Mouse (Mus musculus) MEL (cell line): ENCODE measurements at regions not wholly inside any gene's neighbourhood (a gene's known extent, or its start where the extent isn't known, plus 50 kb on each side); places are given as distances from the start of the nearest gene placed in this dataset.

ENCODE experiments used
- DNase-seq: peaks from one replicate; pipeline ENCODE4 v3.0.0; 2011; ENCODE audit warnings: low read depth, low spot score
- H3K27ac ChIP-seq: 2 replicates; pipeline ENCODE4 v1.5.1; 2012; ENCODE audit warnings: low read depth, mild to moderate bottlenecking, control low read depth, low read length, moderate library complexity; ENCODE audit not compliant: control insufficient read depth
- H3K27me3 ChIP-seq, 2 experiments: fragments of 150-350 bp in 1 of 2; sonication (generic) in 1 of 2; 2 replicates each; pipeline ENCODE4 v1.6.1; 2012; ENCODE audit warnings: low read length in 2 of 2, mild to moderate bottlenecking in 2 of 2, improper control_type of control experiment in 1 of 2, moderate library complexity in 1 of 2; ENCODE audit not compliant: insufficient read depth in 2 of 2, control insufficient read depth in 1 of 2
- H3K36me3 ChIP-seq, 2 experiments: 2 replicates each; pipeline ENCODE4 v1.6.1; 2012 to 2014; ENCODE audit warnings: low read length in 2 of 2, improper control_type of control experiment in 1 of 2, inconsistent platforms in 1 of 2, mild to moderate bottlenecking in 1 of 2; ENCODE audit not compliant: insufficient read depth in 2 of 2, control insufficient read depth in 1 of 2
- H3K4me1 ChIP-seq, 2 experiments: fragments of 150-350 bp in 1 of 2; sonication (generic) in 1 of 2; 2 replicates each; pipeline ENCODE4 v1.6.1; 2012; ENCODE audit warnings: low read length in 2 of 2, improper control_type of control experiment in 1 of 2, mild to moderate bottlenecking in 1 of 2; ENCODE audit not compliant: insufficient read depth in 2 of 2, control insufficient read depth in 1 of 2
- H3K4me3 ChIP-seq, 2 experiments: fragments of 150-350 bp in 1 of 2; sonication (generic) in 1 of 2; 2 replicates each; pipeline ENCODE4 v1.5.1; 2012; ENCODE audit warnings: low read depth in 2 of 2, low read length in 2 of 2, mild to moderate bottlenecking in 2 of 2, moderate library complexity in 2 of 2, control low read depth in 1 of 2, improper control_type of control experiment in 1 of 2; ENCODE audit not compliant: control insufficient read depth in 1 of 2, insufficient read depth in 1 of 2
- H3K79me2 ChIP-seq: 2 replicates; pipeline ENCODE4 v1.6.1; 2012; ENCODE audit warnings: mild to moderate bottlenecking, low read length, moderate library complexity; ENCODE audit not compliant: control insufficient read depth, poor library complexity, insufficient read depth
- H3K9ac ChIP-seq: 2 replicates; pipeline ENCODE4 v1.6.1; 2012; ENCODE audit warnings: low read depth, mild to moderate bottlenecking, control low read depth, low read length, moderate library complexity; ENCODE audit not compliant: control insufficient read depth, poor library complexity, severe bottlenecking
- H3K9me3 ChIP-seq: fragments of 150-350 bp; sonication (generic); replicated peaks from 2 replicates; pipeline ENCODE4 v1.6.1; 2012; ENCODE audit warnings: mild to moderate bottlenecking, low read length, improper control_type of control experiment, moderate library complexity; ENCODE audit not compliant: insufficient read depth
- CHD1 ChIP-seq: IDR thresholded peaks from 2 replicates; pipeline ENCODE4 v1.6.1; 2012; ENCODE audit warnings: low read depth, mild to moderate bottlenecking, inconsistent platforms, low read length, improper control_type of control experiment
- CHD2 ChIP-seq: IDR thresholded peaks from 2 replicates; pipeline ENCODE4 v1.6.1; 2011; ENCODE audit warnings: low read length, improper control_type of control experiment
- CTCF ChIP-seq, 3 experiments: IDR thresholded peaks in 2 of 3; conservative IDR thresholded peaks in 1 of 3; 2 replicates each; pipeline ENCODE4 v1.5.1; 2011 to 2012; ENCODE audit warnings: low read length in 3 of 3, low read depth in 2 of 3, mild to moderate bottlenecking in 2 of 3, improper control_type of control experiment in 1 of 3, inconsistent platforms in 1 of 3, mixed read lengths in 1 of 3, moderate library complexity in 1 of 3; ENCODE audit not compliant: control insufficient read depth in 1 of 3, insufficient read depth in 1 of 3, poor library complexity in 1 of 3, severe bottlenecking in 1 of 3
- ELF1 ChIP-seq: IDR thresholded peaks from 2 replicates; pipeline ENCODE4 v1.6.1; 2014; ENCODE audit warnings: low read depth, mild to moderate bottlenecking, inconsistent platforms, low read length, improper control_type of control experiment, moderate library complexity
- GABPA ChIP-seq: IDR thresholded peaks from 2 replicates; pipeline ENCODE4 v1.6.1; 2012; ENCODE audit warnings: low read depth, mild to moderate bottlenecking, inconsistent platforms, low read length, improper control_type of control experiment, moderate library complexity
- GATA1 ChIP-seq: IDR thresholded peaks from 2 replicates; pipeline ENCODE4 v1.6.1; 2011; ENCODE audit warnings: low read depth, low read length, improper control_type of control experiment
- HCFC1 ChIP-seq: IDR thresholded peaks from 2 replicates; pipeline ENCODE4 v1.6.1; 2012; ENCODE audit warnings: low read depth, mild to moderate bottlenecking, inconsistent platforms, low read length, improper control_type of control experiment, moderate library complexity
- JUND ChIP-seq: IDR thresholded peaks from 2 replicates; pipeline ENCODE4 v1.6.1; 2011; ENCODE audit warnings: low read depth, mild to moderate bottlenecking, improper control_type of control experiment, low read length
- KAT2A ChIP-seq: conservative IDR thresholded peaks from 2 replicates; pipeline ENCODE4 v1.6.1; 2012; ENCODE audit warnings: low read depth, low read length, improper control_type of control experiment, inconsistent platforms
- MXI1 ChIP-seq: IDR thresholded peaks from 2 replicates; pipeline ENCODE4 v1.6.1; 2011; ENCODE audit warnings: mild to moderate bottlenecking, low read depth, low read length, improper control_type of control experiment
- MYB ChIP-seq: IDR thresholded peaks from 2 replicates; pipeline ENCODE4 v1.6.1; 2011; ENCODE audit warnings: mild to moderate bottlenecking, low read depth, low read length, improper control_type of control experiment
- NRF1 ChIP-seq: IDR thresholded peaks from 2 replicates; pipeline ENCODE4 v1.6.1; 2014; ENCODE audit warnings: low read depth, mild to moderate bottlenecking, inconsistent platforms, low read length, improper control_type of control experiment, moderate library complexity; ENCODE audit not compliant: poor library complexity, insufficient read depth, severe bottlenecking
- POLR2AphosphoS5 ChIP-seq: IDR thresholded peaks from 2 replicates; pipeline ENCODE4 v1.6.1; 2012; ENCODE audit warnings: low read depth, borderline replicate concordance, mild to moderate bottlenecking, inconsistent platforms, low read length, moderate library complexity, mixed read lengths
- RAD21 ChIP-seq: IDR thresholded peaks from 2 replicates; pipeline ENCODE4 v1.6.1; 2011; ENCODE audit warnings: mild to moderate bottlenecking, low read depth, low read length, improper control_type of control experiment
- TCF12 ChIP-seq: IDR thresholded peaks from 2 replicates; pipeline ENCODE4 v1.6.1; 2014; ENCODE audit warnings: low read depth, mild to moderate bottlenecking, inconsistent platforms, low read length, improper control_type of control experiment, moderate library complexity
- ZKSCAN1 ChIP-seq: IDR thresholded peaks from 2 replicates; pipeline ENCODE4 v1.6.1; 2012; ENCODE audit warnings: low read depth, mild to moderate bottlenecking, inconsistent platforms, low read length, improper control_type of control experiment, moderate library complexity

GRCm38 (mm10) chr12:70707629-70708289, 117.6 kb upstream of the Frmd6 start:
- no peaks in the 10 kb centered on the region for H3K4me1 ChIP-seq
- TF ChIP-seq GATA1: no peak
- TF ChIP-seq ELF1: no peak
- no peak for TF ChIP-seq POLR2AphosphoS5
- TF ChIP-seq CTCF (IDR thresholded peaks at IDR 0.05 in 2 of 3, conservative IDR thresholded peaks at IDR 0.05 in 1 of 3; ENCODE audit: control insufficient read depth in 1 of 3, insufficient read depth in 1 of 3, low read depth in 2 of 3, low read length in 3 of 3, poor library complexity in 1 of 3, severe bottlenecking in 1 of 3): no peak
- TF ChIP-seq HCFC1: no peak
- H3K79me2 ChIP-seq: no peaks in the 10 kb centered on the region
- H3K36me3 ChIP-seq: peaks cover 0 to 2% of the 10 kb centered on the region in 2 experiments; a peak in 1 of 4 replicates
- no peaks in the 10 kb centered on the region; a peak in 1 of 4 replicates for H3K27me3 ChIP-seq
- no peaks in the 10 kb centered on the region for H3K9me3 ChIP-seq
- DNase-seq: no peak
- no peak overlapping the region for H3K9ac ChIP-seq
- no peak overlapping the region for H3K4me3 ChIP-seq
- H3K27ac ChIP-seq: no peak overlapping the region

- no peaks in the 10 kb centered on the region for H3K4me1 ChIP-seq
- no peaks in the 10 kb centered on the region for H3K79me2 ChIP-seq
- H3K9me3 ChIP-seq: no peaks in the 10 kb centered on the region
- no peak overlapping the region for H3K27ac ChIP-seq
- no peak for DNase-seq
- no peak overlapping the region for H3K9ac ChIP-seq
- peaks cover 0 to 2% of the 10 kb centered on the region in 2 experiments; a peak in 1 of 4 replicates for H3K36me3 ChIP-seq
- no peak overlapping the region for H3K4me3 ChIP-seq
- no peak for TF ChIP-seq NRF1
- no peak for TF ChIP-seq HCFC1
- no peak for TF ChIP-seq JUND
- no peak for TF ChIP-seq CHD1
- TF ChIP-seq GABPA: no peak
- TF ChIP-seq MXI1: no peak
- no peak for TF ChIP-seq TCF12
- no peak for TF ChIP-seq ZKSCAN1
- no peak for TF ChIP-seq MYB
- no peaks in the 10 kb centered on the region; a peak in 1 of 4 replicates for H3K27me3 ChIP-seq
These were observed 117.0 kb upstream of the Frmd6 start for GRCm38 (mm10) chr12:70708290-70708668.

GRCm38 (mm10) chr12:70710311-70710710, 115.0 kb upstream of the Frmd6 start:
- Histone ChIP-seq H3K4me1 (no peaks in the 10 kb centered on the region), H3K27me3 (no peaks in the 10 kb centered on the region; a peak in 1 of 4 replicates), H3K4me3 (no peak overlapping the region), H3K9me3 (no peaks in the 10 kb centered on the region), H3K36me3 (peaks cover 0 to 2% of the 10 kb centered on the region in 2 experiments; a peak in 1 of 4 replicates)
- TF ChIP-seq KAT2A (no peak), RAD21 (no peak), CHD1 (no peak), CHD2 (no peak), ZKSCAN1 (no peak)
- TF ChIP-seq, all 39 proteins: peak for 0
- Histone ChIP-seq H3K79me2 (no peaks in the 10 kb centered on the region), H3K27ac (no peak overlapping the region), H3K9ac (no peak overlapping the region)
- no peak for DNase-seq
